8 mouse cellular contexts compared by ENCODE assay signal in genomic region chr1:131238931-131239381, GRCm38 (mm10). TPM values are rescaled to one million over a fixed set of nuclear protein-coding genes. Genes with fewer than 3 reads are reported as not detected.
DNase-seq lines count a peak whose midpoint lies in the region; ATAC-seq and TF ChIP-seq lines count a peak whose summit lies in the region.
"Had no signal": no experiment of that assay in that cellular context is flagged by ENCODE, and none has a peak within 500 bp of the region (broad histone marks: within the 10 kb centered on the region; RNA-seq: fewer than 3 reads in every experiment).

No protein-coding gene starts in this region.

- H3K4me1 ChIP-seq in bone marrow macrophage, adult 2 months (ENCODE audit: control insufficient read depth, insufficient read depth, low read length), result peaks cover 23% of the 10 kb centered on the region
- 0 out of 2 replicates have a peak, but pooled peaks cover 3% of the 10 kb centered on the region for H3K4me1 ChIP-seq in stomach, postnatal 0 days (replicated peaks; ENCODE audit: control insufficient read depth, insufficient read depth)

- no peak overlapping the region for H3K4me3 ChIP-seq in bone marrow macrophage, adult 2 months (ENCODE audit: insufficient read depth, low read length)
- no peak overlapping the region for H3K4me3 ChIP-seq in stomach, postnatal 0 days (ENCODE audit: low read depth, low read length)
- H3K4me3 ChIP-seq: limb, embryonic 12.5 days had no signal

- peak; percentile 87 to 93 for DNase-seq in adrenal gland, adult (ENCODE audit: inconsistent age in 2 of 2, low spot score in 1 of 2)
- peak; percentile 86 to 89 for DNase-seq in heart, adult 9 months (ENCODE audit: low spot score in 2 of 2)
- DNase-seq in kidney, postnatal 14 days, result peak; percentile 79
- DNase-seq in stomach, postnatal 0 days (ENCODE audit: low spot score), result peak; percentile 32
- no peak for DNase-seq in left cerebral cortex, adult 18-20 months (ENCODE audit: low spot score in 2 of 2)
- no peak for DNase-seq in retina, embryonic 14.5 days (ENCODE audit: low spot score)

- H3K27me3 ChIP-seq in stomach, postnatal 0 days (ENCODE audit: control insufficient read depth, insufficient read depth, low read length), result no peaks in the 10 kb centered on the region

- TF ChIP-seq CTCF in bone marrow macrophage, adult 2 months (IDR thresholded peaks at IDR 0.05; ENCODE audit: low read depth, low read length), result no peak
- no peak for TF ChIP-seq CTCF in stomach, postnatal 0 days (IDR thresholded peaks at IDR 0.05; ENCODE audit: low read depth)

- H3K4me2 ChIP-seq in stomach, postnatal 0 days (replicated peaks; ENCODE audit: low read depth), result 0 out of 2 replicates have a peak overlapping the region, but pooled peaks have one; percentile 0
- H3K4me2 ChIP-seq: limb, embryonic 12.5 days had no signal

- no peaks in the 10 kb centered on the region for H3K9me3 ChIP-seq in stomach, postnatal 0 days (ENCODE audit: control insufficient read depth, low read length)
- H3K9me3 ChIP-seq: limb, embryonic 12.5 days had no signal

- 34% methylated on average over 8 of the region's 8 CpGs for WGBS in stomach, postnatal 0 days

- 0 out of 2 replicates have a peak overlapping the region, but pooled peaks have one; percentile 7 for H3K27ac ChIP-seq in bone marrow macrophage, adult 2 months (ENCODE audit: insufficient read depth, low read depth, low read length)
- peak overlapping the region; percentile 67 for H3K27ac ChIP-seq in stomach, postnatal 0 days (replicated peaks)
- H3K27ac ChIP-seq: limb, embryonic 12.5 days had no signal

- H3K36me3 ChIP-seq in stomach, postnatal 0 days (ENCODE audit: control insufficient read depth, insufficient read depth, low read length), result no peaks in the 10 kb centered on the region
- H3K36me3 ChIP-seq: limb, embryonic 12.5 days had no signal

- H3K9ac ChIP-seq in stomach, postnatal 0 days (ENCODE audit: low read length), result no peak overlapping the region
- H3K9ac ChIP-seq: limb, embryonic 12.5 days had no signal

- no peak for TF ChIP-seq POLR2A in bone marrow macrophage, adult 2 months (IDR thresholded peaks at IDR 0.05; ENCODE audit: borderline replicate concordance, low read depth, low read length)

- TF ChIP-seq EP300 in stomach, postnatal 0 days (optimal IDR thresholded peaks at IDR 0.05), result no peak

- peak; percentile 48; the same call in 1 of the 2 replicates for ATAC-seq in stomach, postnatal 0 days (ENCODE audit: low FRiP score, low TSS enrichment)

RNA-seq across cellular contexts. Expression of gene Rassf5, which starts 6.1 kb away (rescaled TPM):
- 49.4 and 49.6 TPM in 2 replicates for polyA plus RNA-seq in bone marrow macrophage, adult 2 months (2012; ENCODE audit: insufficient read depth, insufficient read length, missing spikeins)
- 7.9 and 8.6 TPM in 2 replicates for polyA plus RNA-seq in stomach, postnatal 0 days (2015; fragmentation: Nextera tagmentation; extraction: Ambion mirVana)
- 10 to 100 TPM; 27.7 to 28.1 TPM for total RNA-seq in left cerebral cortex, adult 18-20 months (2021)

RNA-seq across cellular contexts. Expression of gene Ikbke, which starts 40.5 kb away (rescaled TPM):
- 194 and 227 TPM in 2 replicates for polyA plus RNA-seq in bone marrow macrophage, adult 2 months (2012; ENCODE audit: insufficient read depth, insufficient read length, missing spikeins)
- 4.5 and 5.7 TPM in 2 replicates for polyA plus RNA-seq in stomach, postnatal 0 days (2015; fragmentation: Nextera tagmentation; extraction: Ambion mirVana)
- total RNA-seq in left cerebral cortex, adult 18-20 months (2021), result 1 to 10 TPM; 1.5 to 1.8 TPM

Comparison
In these comparisons a context has a peak if more than half of its experiments do, and no peak if none do; other contexts are left out.
1. DNase-seq: peak in adrenal gland, adult (2 of 2), heart, adult 9 months (2 of 2), kidney, postnatal 14 days (single experiment) and stomach, postnatal 0 days (single experiment); none in left cerebral cortex, adult 18-20 months (0 of 2) and retina, embryonic 14.5 days (single experiment).
2. RNA of gene Ikbke, which starts 40.5 kb away (polyA plus RNA-seq): 194 to 227 TPM in bone marrow macrophage, adult 2 months; 4.5 to 5.7 TPM in stomach, postnatal 0 days; every median in the first group is over 10 times any median in the second.